Mouse (Mus musculus) left cerebral cortex, adult 2 months (tissue): ENCODE measurements around the gene Akap13. TPM values are rescaled to one million over a fixed set of nuclear protein-coding genes. Genes with fewer than 3 reads are reported as not detected.

ENCODE experiments used
- DNase-seq, 2 experiments: peaks; one replicate each; pipeline ENCODE4 v3.0.0; 2021 to 2022; ENCODE audit warnings: low spot score in 2 of 2, mixed read lengths in 1 of 2; ENCODE audit errors: extremely low spot score in 1 of 2
- H3K27ac ChIP-seq: fragments of 200-600 bp; 2 replicates; pipeline ENCODE4 v1.8.1; 2022
- H3K4me3 ChIP-seq: fragments of 200-600 bp; 2 replicates; pipeline ENCODE4 v1.8.1; 2022
- CTCF ChIP-seq: fragments of 200-600 bp; IDR thresholded peaks from 2 replicates; pipeline ENCODE4 v1.8.1; 2022; ENCODE audit warnings: antibody characterized with exemption, mild to moderate bottlenecking, moderate library complexity
- intact Hi-C: fragments of 180-260 bp; cut with DNase I; formaldehyde crosslinking; loops from one replicate; pipeline ENCODE4 v1.15.1; 2025
- total RNA-seq, 2 experiments: library from RNA; stranded (reverse); gene quantifications; 2 replicates each; pipeline ENCODE4 v1.2.3; 2021

Akap13 gene
- total RNA-seq, 2 experiments from 2014 or later = 26.8 to 28.7 TPM

- Histone ChIP-seq H3K27ac (no peak overlapping the region), H3K4me3 (no peak overlapping the region)
- peak; percentile 25 for TF ChIP-seq CTCF
- intact Hi-C loops = loop anchor here (5.0 kb wide), 1 partner anchor 421 kb away; no protein-coding TSS in a partner anchor
- DNase-seq = no peak
These were observed 98.3 kb downstream of the Akap13 start for GRCm38 (mm10) chr7:75553667-75554045.

DNA sequence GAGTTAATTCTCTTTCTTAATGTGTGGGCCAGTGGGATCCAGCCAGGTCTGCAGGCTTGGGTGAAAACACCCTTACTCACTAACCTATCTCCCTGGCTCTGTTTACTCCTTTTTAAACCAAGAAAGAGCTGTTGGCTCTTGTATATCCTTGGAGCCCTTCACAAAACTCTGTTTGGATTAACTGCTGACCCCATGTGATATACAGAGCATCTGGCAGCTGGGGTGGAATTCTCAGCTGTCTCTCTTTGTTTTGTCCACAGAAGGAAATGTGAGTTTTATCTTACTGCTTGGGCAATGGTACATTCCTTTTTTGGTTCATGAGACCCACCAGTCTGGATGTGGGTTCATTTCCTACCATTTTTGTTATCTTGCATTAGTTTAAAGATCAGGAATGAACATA, 98.7 kb downstream of the Akap13 start:
- intact Hi-C loops = loop anchor here (5.0 kb wide), 1 partner anchor 422 kb away; no protein-coding TSS in a partner anchor
- Histone ChIP-seq H3K4me3 (no peak overlapping the region), H3K27ac (no peak overlapping the region)
- no peak for TF ChIP-seq CTCF
- no peak for DNase-seq

- DNase-seq = no peak
- H3K4me3 ChIP-seq = no peak overlapping the region
- intact Hi-C loops = loop anchor here (1.0 to 5.0 kb wide), 3 partner anchors 99 to 185 kb away; partner anchors contain the start of gene Akap13
- no peak overlapping the region for H3K27ac ChIP-seq
- peak; percentile 69 for TF ChIP-seq CTCF
These were observed 100.6 kb downstream of the Akap13 start for GRCm38 (mm10) chr7:75555940-75556339.

GRCm38 (mm10) chr7:75558225-75558624, 102.9 kb downstream of the Akap13 start:
- no peak for DNase-seq
- intact Hi-C loops = loop anchor here (5.0 kb wide), 1 partner anchor 101 kb away; the partner anchor contains the start of gene Akap13
- Histone ChIP-seq H3K4me3 (no peak overlapping the region), H3K27ac (no peak overlapping the region)
- no peak for TF ChIP-seq CTCF

DNA sequence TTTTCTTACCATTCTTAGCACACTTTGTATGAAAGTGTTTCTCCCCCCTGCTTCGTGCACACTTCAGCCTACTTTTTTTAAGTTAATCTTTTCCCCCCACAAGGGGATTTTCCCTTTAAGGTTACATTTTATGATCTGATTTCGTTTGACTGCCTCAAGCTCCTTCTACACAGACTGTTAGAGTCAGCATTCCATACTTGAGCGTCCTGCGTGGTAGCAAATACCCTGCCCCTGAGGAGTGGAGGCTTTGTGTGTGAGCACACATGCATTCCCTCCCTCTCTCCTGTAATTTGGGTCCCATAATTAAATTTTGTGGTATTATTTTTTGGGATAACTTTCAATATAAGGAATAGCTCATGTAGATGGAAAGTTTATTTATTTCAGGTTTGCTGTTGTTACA, 103.8 kb downstream of the Akap13 start:
- no peak for TF ChIP-seq CTCF
- Histone ChIP-seq H3K4me3 (no peak overlapping the region), H3K27ac (no peak overlapping the region)
- intact Hi-C loops = loop anchor here (5.0 kb wide), 1 partner anchor 102 kb away; the partner anchor contains the start of gene Akap13
- DNase-seq = no peak

GRCm38 (mm10) chr7:75559915-75560314, 104.6 kb downstream of the Akap13 start:
- DNase-seq = no peak
- TF ChIP-seq CTCF = no peak
- Histone ChIP-seq H3K27ac (no peak overlapping the region), H3K4me3 (no peak overlapping the region)
- intact Hi-C loops = loop anchor here (5.0 to 10.0 kb wide), 2 partner anchors 103 to 315 kb away; partner anchors contain the start of gene Akap13

DNA sequence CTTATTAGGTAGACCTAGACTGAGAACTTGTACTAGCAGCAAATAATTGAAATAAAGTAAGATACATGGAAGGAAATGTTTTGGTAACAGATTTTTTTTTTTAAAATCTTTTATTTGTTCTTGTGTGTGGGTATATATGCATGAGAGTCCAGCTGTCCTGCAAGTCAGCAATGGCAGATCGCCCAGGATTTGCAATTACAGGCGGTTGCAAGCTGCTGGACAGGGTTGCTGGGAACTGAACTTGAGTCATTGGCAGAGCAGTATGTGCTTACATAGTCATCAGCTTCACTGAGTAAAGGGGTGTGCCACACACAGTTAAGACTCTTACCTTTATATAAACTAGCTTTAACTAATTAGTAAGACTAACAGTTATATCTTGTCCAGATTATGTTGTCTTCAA, 105.2 kb downstream of the Akap13 start:
- intact Hi-C loops = loop anchor here (10.0 kb wide), 1 partner anchor 314 kb away; no protein-coding TSS in a partner anchor
- TF ChIP-seq CTCF = no peak
- DNase-seq = no peak

DNA sequence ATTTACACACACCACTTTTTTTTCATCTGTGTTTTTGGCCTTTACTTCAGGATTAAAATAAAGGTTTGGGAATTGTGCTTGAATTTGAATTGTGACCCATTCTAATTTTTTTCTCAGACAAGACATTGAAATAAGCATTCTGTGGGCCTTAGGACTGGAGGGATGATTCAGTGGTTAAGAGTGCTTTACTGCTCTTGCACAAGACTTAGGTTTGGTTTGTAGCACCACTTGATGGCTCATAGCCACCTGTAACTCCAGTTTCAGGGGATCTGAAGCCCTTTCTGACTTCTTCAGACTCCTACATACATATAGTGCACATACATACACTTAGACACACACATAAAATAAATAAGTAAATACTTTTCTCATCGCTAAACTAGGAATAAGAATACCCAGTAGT, 105.8 kb downstream of the Akap13 start:
- intact Hi-C loops = loop anchor here (10.0 kb wide), 1 partner anchor 314 kb away; no protein-coding TSS in a partner anchor

More for the DNA sequence above, 105.2 kb downstream of the Akap13 start:
- H3K4me3 ChIP-seq = no peak overlapping the region
- H3K27ac ChIP-seq = no peak overlapping the region

DNA sequence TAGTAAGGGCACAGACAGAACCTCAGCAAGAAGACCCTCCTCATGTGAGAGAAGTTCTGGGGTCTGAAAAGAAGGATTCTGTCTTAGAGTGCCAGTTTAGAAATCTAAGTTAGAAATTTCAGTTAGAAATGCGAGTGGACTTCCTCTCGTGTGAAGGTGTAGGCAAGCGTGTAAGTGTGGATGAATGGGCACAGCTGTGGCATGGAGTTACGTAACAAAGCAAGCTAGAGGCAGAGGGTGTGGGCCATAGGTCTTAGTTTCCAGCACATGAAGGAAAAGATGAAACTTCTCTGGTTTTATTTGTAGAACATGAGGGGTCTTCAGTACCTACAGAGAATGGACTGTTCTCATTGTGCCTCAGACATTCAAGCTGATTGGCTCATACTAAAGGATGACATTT, 112.9 kb downstream of the Akap13 start:
- no peak for TF ChIP-seq CTCF
- no peak for DNase-seq
- Histone ChIP-seq H3K4me3 (no peak overlapping the region), H3K27ac (no peak overlapping the region)
- intact Hi-C loops = loop anchor here (10.0 kb wide), 1 partner anchor 307 kb away; no protein-coding TSS in a partner anchor

More for the DNA sequence above, 105.8 kb downstream of the Akap13 start:
- no peak overlapping the region for H3K27ac ChIP-seq
- TF ChIP-seq CTCF = no peak
- no peak overlapping the region for H3K4me3 ChIP-seq
- no peak for DNase-seq

GRCm38 (mm10) chr7:75568883-75569282, 113.5 kb downstream of the Akap13 start:
- intact Hi-C loops = loop anchor here (10.0 kb wide), 1 partner anchor 306 kb away; no protein-coding TSS in a partner anchor
- peak; percentile 62 for TF ChIP-seq CTCF
- H3K4me3 ChIP-seq = no peak overlapping the region
- no peak for DNase-seq
- H3K27ac ChIP-seq = no peak overlapping the region

DNA sequence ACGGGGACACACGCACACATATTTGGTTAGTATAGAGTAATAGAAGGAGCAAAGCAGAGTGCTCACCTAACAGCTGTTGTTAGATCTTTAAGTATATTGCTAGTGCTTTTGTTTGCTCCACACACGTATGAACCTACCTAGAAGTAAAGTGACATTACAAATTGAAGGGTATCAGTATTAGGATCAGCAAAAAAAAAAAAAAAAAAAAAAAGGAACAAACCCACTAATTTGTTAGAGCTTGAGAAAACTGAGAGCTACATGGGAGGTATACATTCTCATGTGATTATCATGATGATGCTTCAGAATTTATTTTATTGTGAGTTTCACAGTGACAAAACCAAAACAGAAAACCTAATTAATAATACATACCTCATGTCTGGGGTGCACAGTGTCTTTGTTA, 114.9 kb downstream of the Akap13 start:
- H3K27ac ChIP-seq = no peak overlapping the region
- DNase-seq = no peak
- no peak overlapping the region for H3K4me3 ChIP-seq
- TF ChIP-seq CTCF = no peak
- intact Hi-C loops = no loop called here

- TF ChIP-seq CTCF = no peak
- Histone ChIP-seq H3K27ac (no peak overlapping the region), H3K4me3 (no peak overlapping the region)
- no peak for DNase-seq
- intact Hi-C loops = no loop called here
These were observed 115.7 kb downstream of the Akap13 start for GRCm38 (mm10) chr7:75571078-75571477.

GRCm38 (mm10) chr7:75572127-75572526, 116.8 kb downstream of the Akap13 start:
- no peak for TF ChIP-seq CTCF
- Histone ChIP-seq H3K4me3 (no peak overlapping the region), H3K27ac (no peak overlapping the region)
- no peak for DNase-seq
- intact Hi-C loops = no loop called here
